Mouse (Mus musculus): ENCODE results near the gene Otx2. TPM values are rescaled to one million over a fixed set of nuclear protein-coding genes. Genes with fewer than 3 reads are reported as not detected.
A peak's percentile ranks its signal among the peaks of the same experiment; 100 is the strongest.

Gene Otx2
- polyA plus RNA-seq, 1 experiment from 2014 or later = not detected

- 2% methylated on average over 19 of the region's 19 CpGs for WGBS
- Histone ChIP-seq H3K4me3 (replicated peaks) (no peak overlapping the region), H3K27me3 (peaks cover 96% of the 10 kb centered on the region), H3K27ac (no peak overlapping the region), H3K4me1 (peaks cover 25% of the 10 kb centered on the region), H3K4me2 (no peak overlapping the region), H3K36me3 (no peaks in the 10 kb centered on the region), H3K9ac (no peak overlapping the region), H3K9me3 (replicated peaks) (no peaks in the 10 kb centered on the region)
- ATAC-seq (replicated peaks; ENCODE audit: low FRiP score) = no peak
These were observed 6.8 kb downstream of the Otx2 start for GRCm38 (mm10) chr14:48666771-48667170.

GRCm38 (mm10) chr14:48665816-48666661 lies 7.6 kb downstream of the Otx2 start:
- Histone ChIP-seq H3K4me2 (no peak overlapping the region), H3K27me3 (peaks cover 96% of the 10 kb centered on the region), H3K4me3 (replicated peaks) (no peak overlapping the region), H3K36me3 (no peaks in the 10 kb centered on the region), H3K27ac (no peak overlapping the region), H3K9me3 (replicated peaks) (no peaks in the 10 kb centered on the region), H3K4me1 (peaks cover 27% of the 10 kb centered on the region), H3K9ac (no peak overlapping the region)
- no peak; the same call in 1 of the 2 replicates for ATAC-seq (replicated peaks; ENCODE audit: low FRiP score)
- WGBS = under 1% methylated on average over 52 of the region's 52 CpGs

- Histone ChIP-seq H3K4me1 (peaks cover 27% of the 10 kb centered on the region), H3K36me3 (no peaks in the 10 kb centered on the region), H3K9me3 (replicated peaks) (no peaks in the 10 kb centered on the region), H3K4me3 (replicated peaks) (no peak overlapping the region), H3K4me2 (no peak overlapping the region), H3K9ac (no peak overlapping the region), H3K27ac (no peak overlapping the region), H3K27me3 (peaks cover 96% of the 10 kb centered on the region)
- under 1% methylated on average over 50 of the region's 50 CpGs for WGBS
- ATAC-seq (replicated peaks; ENCODE audit: low FRiP score) = 0 out of 2 replicates have a peak, but pooled peaks have one; percentile 50
These were observed 8.5 kb downstream of the Otx2 start for GRCm38 (mm10) chr14:48664841-48665815.

- Histone ChIP-seq H3K4me1 (peaks cover 27% of the 10 kb centered on the region), H3K27me3 (peaks cover 96% of the 10 kb centered on the region), H3K9ac (no peak overlapping the region), H3K36me3 (no peaks in the 10 kb centered on the region), H3K27ac (no peak overlapping the region), H3K9me3 (replicated peaks) (no peaks in the 10 kb centered on the region), H3K4me3 (replicated peaks) (no peak overlapping the region), H3K4me2 (no peak overlapping the region)
- WGBS = 3% methylated on average over 14 of the region's 14 CpGs
- no peak for ATAC-seq (replicated peaks; ENCODE audit: low FRiP score)
These were observed 9.4 kb downstream of the Otx2 start for GRCm38 (mm10) chr14:48664001-48664810.

GRCm38 (mm10) chr14:48663531-48663930 lies 10.1 kb downstream of the Otx2 start:
- Histone ChIP-seq H3K27ac (no peak overlapping the region), H3K4me3 (replicated peaks) (no peak overlapping the region), H3K9me3 (replicated peaks) (no peaks in the 10 kb centered on the region), H3K36me3 (no peaks in the 10 kb centered on the region), H3K9ac (no peak overlapping the region), H3K27me3 (peaks cover 96% of the 10 kb centered on the region), H3K4me1 (peaks cover 23% of the 10 kb centered on the region; the same call in 1 of the 2 replicates), H3K4me2 (no peak overlapping the region)
- WGBS = 3% methylated on average over 4 of the region's 4 CpGs
- no peak for ATAC-seq (replicated peaks; ENCODE audit: low FRiP score)

GRCm38 (mm10) chr14:48662568-48663236 lies 10.9 kb downstream of the Otx2 start:
- Histone ChIP-seq H3K9me3 (replicated peaks) (no peaks in the 10 kb centered on the region), H3K36me3 (no peaks in the 10 kb centered on the region), H3K4me3 (replicated peaks) (no peak overlapping the region), H3K9ac (no peak overlapping the region), H3K4me2 (no peak overlapping the region), H3K27me3 (peaks cover 96% of the 10 kb centered on the region), H3K4me1 (peaks cover 23% of the 10 kb centered on the region; the same call in 1 of the 2 replicates), H3K27ac (no peak overlapping the region)
- ATAC-seq (replicated peaks; ENCODE audit: low FRiP score) = no peak
- under 1% methylated on average over 16 of the region's 16 CpGs for WGBS

GRCm38 (mm10) chr14:48661646-48662567 lies 11.7 kb downstream of the Otx2 start:
- WGBS = 3% methylated on average over 38 of the region's 38 CpGs
- H3K27me3 ChIP-seq = peaks cover 96% of the 10 kb centered on the region
- H3K4me2 ChIP-seq = no peak overlapping the region
- H3K4me3 ChIP-seq (replicated peaks) = no peak overlapping the region
- H3K9ac ChIP-seq = no peak overlapping the region
- no peak overlapping the region for H3K27ac ChIP-seq
- H3K9me3 ChIP-seq (replicated peaks) = no peaks in the 10 kb centered on the region
- H3K36me3 ChIP-seq = no peaks in the 10 kb centered on the region
- peaks cover 23% of the 10 kb centered on the region; the same call in 1 of the 2 replicates for H3K4me1 ChIP-seq
- no peak for ATAC-seq (replicated peaks; ENCODE audit: low FRiP score)

- no peak overlapping the region for H3K4me2 ChIP-seq
- no peak overlapping the region for H3K4me3 ChIP-seq (replicated peaks)
- no peak for ATAC-seq (replicated peaks; ENCODE audit: low FRiP score)
- H3K4me1 ChIP-seq = peaks cover 18% of the 10 kb centered on the region; the same call in 1 of the 2 replicates
- H3K27me3 ChIP-seq = peaks cover 96% of the 10 kb centered on the region
- H3K27ac ChIP-seq = no peak overlapping the region
- no peaks in the 10 kb centered on the region for H3K9me3 ChIP-seq (replicated peaks)
- no peaks in the 10 kb centered on the region for H3K36me3 ChIP-seq
- WGBS = 8% methylated on average over 8 of the region's 8 CpGs
- H3K9ac ChIP-seq = no peak overlapping the region
These were observed 12.5 kb downstream of the Otx2 start for GRCm38 (mm10) chr14:48661151-48661550.

- no peak overlapping the region for H3K4me2 ChIP-seq
- H3K4me1 ChIP-seq = peaks cover 14% of the 10 kb centered on the region
- H3K9me3 ChIP-seq (replicated peaks) = no peaks in the 10 kb centered on the region
- H3K36me3 ChIP-seq = no peaks in the 10 kb centered on the region
- no peak overlapping the region for H3K4me3 ChIP-seq (replicated peaks)
- no peak overlapping the region for H3K27ac ChIP-seq
- H3K9ac ChIP-seq = no peak overlapping the region
- peaks cover 96% of the 10 kb centered on the region for H3K27me3 ChIP-seq
- WGBS = 46% methylated on average over 4 of the region's 4 CpGs
- ATAC-seq (replicated peaks; ENCODE audit: low FRiP score) = no peak
These were observed 13.0 kb downstream of the Otx2 start for GRCm38 (mm10) chr14:48660593-48660992.

- WGBS = 60% methylated on average over 4 of the region's 4 CpGs
- no peak overlapping the region for H3K4me2 ChIP-seq
- no peak overlapping the region for H3K27ac ChIP-seq
- no peaks in the 10 kb centered on the region for H3K9me3 ChIP-seq (replicated peaks)
- ATAC-seq (replicated peaks; ENCODE audit: low FRiP score) = no peak
- H3K36me3 ChIP-seq = no peaks in the 10 kb centered on the region
- no peak overlapping the region for H3K4me3 ChIP-seq (replicated peaks)
- H3K4me1 ChIP-seq = peaks cover 15% of the 10 kb centered on the region
- no peak overlapping the region for H3K9ac ChIP-seq
- H3K27me3 ChIP-seq = peaks cover 96% of the 10 kb centered on the region
These were observed 14.0 kb downstream of the Otx2 start for GRCm38 (mm10) chr14:48659661-48660060.

Data from kidney, embryonic 15.5 days (tissue).